Mouse (Mus musculus): ENCODE measurements around the gene Fau.

DNA sequence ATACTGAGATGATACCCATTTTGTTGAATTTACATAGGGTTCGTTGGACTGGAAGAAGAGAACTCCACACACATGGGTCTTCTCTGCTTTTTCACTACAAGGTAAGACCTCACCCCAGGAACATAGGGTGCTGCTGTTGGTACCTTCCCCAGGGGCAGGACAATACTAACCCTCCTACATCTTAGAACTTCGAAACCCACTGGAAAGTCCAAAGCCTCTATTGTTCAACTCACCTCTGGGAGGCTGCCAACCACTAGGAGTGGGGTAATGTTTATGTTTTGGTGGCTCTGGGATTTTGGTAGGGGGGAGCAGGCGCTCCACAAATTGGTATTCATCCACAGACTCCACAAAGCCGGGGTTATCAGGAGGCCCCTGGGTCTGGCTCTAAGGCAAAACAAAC lies 948 bp upstream of the Fau start:
- TF ChIP-seq USF2 (IDR thresholded peaks at IDR 0.05; ENCODE audit: borderline replicate concordance in 1 of 2, insufficient read depth in 1 of 2, low read depth in 1 of 2, low read length in 2 of 2) (no peak), EP300 (IDR thresholded peaks at IDR 0.05; ENCODE audit: low read depth in 1 of 2, low read length in 2 of 2) (no peak), CTCF (IDR thresholded peaks at IDR 0.05 in 2 of 3, conservative IDR thresholded peaks at IDR 0.05 in 1 of 3; ENCODE audit: control insufficient read depth in 1 of 3, insufficient read depth in 1 of 3, low read depth in 2 of 3, low read length in 3 of 3, poor library complexity in 1 of 3, severe bottlenecking in 1 of 3) (no peak), USF1 (IDR thresholded peaks at IDR 0.05; ENCODE audit: low read depth, low read length) (no peak), ZNF384 (IDR thresholded peaks at IDR 0.05; ENCODE audit: low read depth, low read length) (no peak), POLR2A (IDR thresholded peaks at IDR 0.05; ENCODE audit: control insufficient read depth in 1 of 2, insufficient read depth in 1 of 2, low read depth in 1 of 2, low read length in 2 of 2, poor library complexity in 1 of 2) (no peak; a peak in 1 of 4 replicates), ZMIZ1 (IDR thresholded peaks at IDR 0.05; ENCODE audit: low read depth, low read length) (no peak), TAL1 (IDR thresholded peaks at IDR 0.05; ENCODE audit: low read length) (no peak), UBTF (IDR thresholded peaks at IDR 0.05; ENCODE audit: borderline replicate concordance, insufficient read depth, low read depth, low read length) (no peak), SIN3A (IDR thresholded peaks at IDR 0.05; ENCODE audit: low read length) (no peak), SMC3 (IDR thresholded peaks at IDR 0.05; ENCODE audit: low read depth, low read length) (no peak)
